Mouse (Mus musculus) cerebellum, postnatal 25 days (tissue): ENCODE data around the gene Tnfsf13.
A peak's percentile ranks its signal among the peaks of the same experiment; 100 is the strongest.
"Not testable (repeated sequence)": the region's sequence is repeated elsewhere in the genome, so short reads cannot be mapped to it uniquely, and the experiment has no call there.

Experiments used
- DNase-seq, 2 experiments: peaks; one replicate each; pipeline ENCODE4 v3.0.0; 2021; ENCODE audit warnings: mixed read lengths in 2 of 2

The Tnfsf13 gene

GRCm38 (mm10) chr11:69703814-69704612, 18.4 kb upstream of the Tnfsf13 start:
- no peak for DNase-seq

GRCm38 (mm10) chr11:69703381-69703780, 17.8 kb upstream of the Tnfsf13 start:
- not testable (repeated sequence) for DNase-seq

- DNase-seq, result not testable (repeated sequence)
These were observed 17.3 kb upstream of the Tnfsf13 start for GRCm38 (mm10) chr11:69702886-69703285.

GRCm38 (mm10) chr11:69699595-69699994, 14.0 kb upstream of the Tnfsf13 start:
- DNase-seq, result no peak

- DNase-seq, result no peak
These were observed 13.0 kb upstream of the Tnfsf13 start for GRCm38 (mm10) chr11:69698574-69698973.

GRCm38 (mm10) chr11:69697396-69697795, 11.8 kb upstream of the Tnfsf13 start:
- no peak for DNase-seq

- peak; percentile 78 to 79 for DNase-seq
These were observed 10.0 kb upstream of the Tnfsf13 start, which contains the start of the genes Tnfsf12 and Tnfsfm13 for GRCm38 (mm10) chr11:69695361-69696181. Tnfsf12 (minus strand) TSS chr11:69695849. Tnfsfm13 (minus strand) TSS chr11:69696098.

DNA sequence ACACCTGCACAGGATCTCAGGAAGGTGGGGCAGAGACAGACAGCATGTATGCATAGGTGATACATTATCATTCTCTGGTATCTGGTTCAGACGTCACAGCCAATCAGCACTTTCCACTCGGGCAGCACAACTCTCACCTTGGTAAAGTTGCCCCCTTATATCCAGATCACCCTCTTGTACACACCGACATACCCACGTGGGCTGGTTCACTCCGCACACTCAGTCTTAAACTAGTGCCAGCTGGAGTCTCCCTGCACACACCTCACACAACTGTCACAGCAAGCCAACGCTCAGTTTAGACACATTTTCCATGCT, 9.4 kb upstream of the Tnfsf13 start:
- no peak for DNase-seq

DNA sequence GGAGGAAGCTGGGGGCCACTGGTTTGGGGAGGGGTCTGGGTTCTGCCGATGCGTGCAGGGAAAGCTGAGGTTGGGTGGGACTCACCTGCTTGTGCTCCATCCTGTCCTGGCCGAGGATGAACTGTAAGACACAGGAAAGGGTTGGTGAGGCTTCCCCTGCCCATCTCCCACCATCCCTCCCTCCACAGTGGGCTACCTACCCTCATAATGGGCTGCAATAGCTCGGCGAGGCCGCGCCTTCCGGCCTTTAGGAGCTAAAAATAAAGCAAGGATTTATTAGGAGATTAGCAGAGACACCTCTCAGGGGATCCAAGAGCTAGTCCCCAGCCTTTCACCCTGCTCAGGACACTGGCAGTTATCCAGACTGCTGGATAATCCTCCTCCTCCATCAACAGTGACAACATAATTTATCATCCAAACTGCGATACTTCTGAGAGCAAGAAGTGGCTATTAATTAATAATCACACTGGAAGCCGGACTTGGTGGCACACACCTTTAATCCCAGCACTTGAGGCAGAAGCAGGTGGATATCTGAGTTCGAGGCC, 7.9 kb upstream of the Tnfsf13 start:
- no peak for DNase-seq

GRCm38 (mm10) chr11:69692863-69693262, 7.3 kb upstream of the Tnfsf13 start:
- DNase-seq, result no peak

GRCm38 (mm10) chr11:69692196-69692811, 6.7 kb upstream of the Tnfsf13 start:
- DNase-seq, result no peak

DNA sequence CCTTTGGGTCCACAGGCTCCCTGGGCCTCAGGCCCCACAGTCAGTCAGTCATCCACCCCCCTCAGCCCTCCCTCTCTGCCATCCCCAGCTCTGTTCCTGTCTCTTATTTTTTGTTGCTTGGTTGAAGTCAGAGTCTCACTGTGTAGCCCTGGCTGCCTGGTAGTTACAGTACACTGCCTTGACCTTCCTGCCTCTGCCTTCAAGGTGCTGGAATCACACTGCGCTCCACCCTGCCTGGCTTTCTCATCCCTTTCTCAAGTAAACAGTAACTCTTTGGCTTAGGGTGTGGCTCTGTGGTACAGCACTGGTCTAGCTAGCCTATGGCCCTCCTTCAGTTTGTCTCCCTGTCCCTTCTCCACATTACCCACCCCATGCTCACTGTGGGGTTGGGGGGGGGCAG, 4.3 kb upstream of the Tnfsf13 start:
- DNase-seq, result no peak

- peak in 1 of 2 experiments; percentile 50 for DNase-seq
These were observed 1.5 kb upstream of the Tnfsf13 start for GRCm38 (mm10) chr11:69687061-69687460.

GRCm38 (mm10) chr11:69686377-69686776, 793 bp upstream of the Tnfsf13 start:
- peak; percentile 88 to 91 for DNase-seq

DNA sequence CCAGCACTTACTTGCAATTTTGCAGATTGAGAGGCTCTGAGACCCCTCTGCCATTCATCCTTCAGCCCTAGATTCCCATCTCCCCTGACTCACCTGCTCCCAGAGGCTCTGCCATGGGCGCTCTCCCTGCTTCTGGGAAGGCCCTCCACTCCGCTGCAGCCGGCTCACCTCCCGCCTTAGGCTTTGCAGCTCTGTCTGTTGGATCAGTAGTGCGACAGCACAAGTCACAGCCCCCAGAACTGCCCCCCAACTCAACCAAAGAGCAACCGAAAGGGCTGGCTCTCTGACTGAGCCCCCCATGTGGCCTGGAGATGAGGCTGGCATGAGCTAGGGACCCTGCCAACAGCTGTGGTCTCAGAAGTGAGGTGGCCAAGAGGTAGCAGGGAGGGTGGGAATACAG, 648 bp downstream of the Tnfsf13 start:
- DNase-seq, result peak; percentile 52 to 56

DNA sequence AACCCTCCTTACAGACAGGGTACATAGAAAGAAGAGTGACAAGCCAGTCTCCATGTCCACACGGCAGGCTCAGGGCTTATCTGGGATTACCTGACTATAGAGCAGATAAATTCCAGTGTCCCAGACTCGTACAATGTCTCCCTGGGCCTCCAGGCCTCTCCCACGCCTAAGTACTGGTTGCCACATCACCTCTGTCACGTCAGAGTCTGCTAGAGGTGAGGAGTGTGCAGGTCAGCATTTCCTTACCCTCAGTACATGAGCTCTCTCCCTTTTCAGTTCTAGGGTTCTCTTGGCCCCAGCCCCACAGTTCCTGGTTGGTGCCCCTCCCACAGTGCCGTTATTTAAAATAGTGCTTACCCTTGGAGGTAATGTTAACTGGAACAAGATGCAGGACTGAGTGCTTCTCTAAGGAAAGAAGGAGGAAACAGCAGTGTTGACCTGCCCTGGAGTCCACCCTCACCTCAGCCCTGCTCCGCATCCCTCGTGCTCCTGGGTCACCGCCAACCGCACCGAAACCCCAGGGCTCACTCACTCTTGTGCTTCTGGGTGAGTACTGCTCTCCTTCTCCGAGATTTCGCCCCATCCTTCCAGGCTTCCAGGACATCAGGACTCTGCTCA, 1.3 kb downstream of the Tnfsf13 start:
- peak; percentile 40 to 61 for DNase-seq

GRCm38 (mm10) chr11:69683576-69683975, 2.0 kb downstream of the Tnfsf13 start:
- no peak for DNase-seq

- DNase-seq, result peak; percentile 94 to 95
These were observed 2.6 kb downstream of the Tnfsf13 start for GRCm38 (mm10) chr11:69682840-69683533.

- DNase-seq, result peak; percentile 35 to 42
These were observed 3.3 kb downstream of the Tnfsf13 start for GRCm38 (mm10) chr11:69682209-69682839.

DNA sequence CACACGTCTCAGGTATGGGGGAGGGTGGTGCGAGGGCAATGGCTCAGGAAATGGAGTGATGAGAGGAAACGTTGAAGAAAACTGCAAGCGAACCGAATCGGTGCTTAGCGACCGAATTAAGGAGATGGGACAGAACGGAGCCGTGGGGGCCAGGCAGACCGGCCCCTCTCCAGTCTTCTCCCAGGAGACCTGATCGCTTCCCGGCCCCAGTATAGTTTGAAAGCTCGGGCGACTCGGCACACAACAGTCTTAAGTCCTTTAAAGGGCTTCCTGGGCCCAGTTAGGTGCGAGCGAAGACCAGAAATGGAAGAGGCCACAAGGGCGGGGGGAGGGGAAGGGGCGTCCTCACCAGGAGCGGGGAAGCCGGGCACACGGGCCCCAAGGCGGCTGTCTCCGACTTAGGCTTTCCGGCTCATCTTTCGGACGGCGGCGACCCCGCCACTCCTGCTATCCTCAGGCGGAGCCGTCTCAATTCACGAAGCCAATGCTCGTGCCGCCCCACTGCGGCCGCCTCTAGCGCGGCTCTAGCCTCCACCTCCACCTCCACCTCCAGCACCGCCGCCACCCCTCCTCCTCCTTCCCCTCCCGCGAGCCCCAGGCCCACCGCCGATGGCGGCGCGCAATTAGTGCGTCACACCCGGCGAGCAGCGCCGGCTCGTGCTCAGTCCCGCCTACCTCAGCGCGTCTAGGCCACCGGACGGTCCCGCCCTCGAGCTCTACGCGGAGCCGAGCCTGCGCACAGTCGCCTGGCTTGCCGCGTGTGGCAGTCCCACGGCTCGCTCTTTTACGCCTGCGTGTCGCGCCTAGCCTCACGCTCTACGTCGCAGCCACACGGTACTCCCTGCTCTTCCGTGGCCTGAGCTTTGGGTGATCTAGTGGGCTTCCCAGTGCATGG, 4.0 kb downstream of the Tnfsf13 start, which contains the start of gene Senp3:
Gene Senp3, minus strand, starts transcription at position 771 of the 895 bp plus-strand sequence.
- DNase-seq, result peak; percentile 97 to 98
